Mouse (Mus musculus) stomach, embryonic 14.5 days (tissue): ENCODE measurements around the gene Pld4. TPM values are rescaled to one million over a fixed set of nuclear protein-coding genes. Genes with fewer than 3 reads are reported as not detected.
A peak's percentile ranks its signal among the peaks of the same experiment; 100 is the strongest.

Experiments
- ATAC-seq: fragments of 200-750 bp; cut with Nextera tagmentation; 2 replicates; pipeline ENCODE4 v1.8.0; 2017; ENCODE audit warnings: low read depth, moderate TSS enrichment; ENCODE audit not compliant: insufficient number of reproducible peaks, insufficient read depth, low FRiP score
- H3K27ac ChIP-seq: fragments of 300-500 bp; sonication (generic); 2 replicates; pipeline ENCODE4 v1.5.1; 2014; ENCODE audit warnings: mild to moderate bottlenecking, low read length, moderate library complexity, mixed read lengths
- H3K27me3 ChIP-seq: fragments of 300-500 bp; sonication (generic); 2 replicates; pipeline ENCODE4 v1.6.1; 2014; ENCODE audit warnings: low read length, control low read depth, mixed read lengths; ENCODE audit not compliant: control insufficient read depth, insufficient read depth
- H3K36me3 ChIP-seq: fragments of 300-500 bp; sonication (generic); 2 replicates; pipeline ENCODE4 v1.6.1; 2014; ENCODE audit warnings: mild to moderate bottlenecking, control low read depth, low read length, moderate library complexity, mixed read lengths; ENCODE audit not compliant: control insufficient read depth, insufficient read depth
- H3K4me1 ChIP-seq: fragments of 300-500 bp; sonication (generic); 2 replicates; pipeline ENCODE4 v1.6.1; 2014; ENCODE audit warnings: low read length, control low read depth, mixed read lengths; ENCODE audit not compliant: control insufficient read depth, insufficient read depth
- H3K4me2 ChIP-seq: fragments of 300-500 bp; sonication (generic); replicated peaks from 2 replicates; pipeline ENCODE4 v1.6.1; 2014; ENCODE audit warnings: low read depth, low read length, control low read depth
- H3K4me3 ChIP-seq: fragments of 300-500 bp; sonication (generic); 2 replicates; pipeline ENCODE4 v1.5.1; 2014; ENCODE audit warnings: low read depth, low read length, control low read depth
- H3K9ac ChIP-seq: fragments of 300-500 bp; sonication (generic); replicated peaks from 2 replicates; pipeline ENCODE4 v1.6.1; 2014; ENCODE audit warnings: low read depth, mild to moderate bottlenecking, control low read depth, low read length, moderate library complexity, mixed read lengths
- H3K9me3 ChIP-seq: fragments of 300-500 bp; sonication (generic); 2 replicates; pipeline ENCODE4 v1.6.1; 2016; ENCODE audit warnings: low read depth, low read length, control low read depth; ENCODE audit not compliant: control insufficient read depth
- WGBS: fragments of 180-500 bp; shearing (Covaris S2); extraction: QIAGEN DNeasy Blood & Tissue Kit; methylation state at CpG from one replicate; pipeline ENCODE4 v1.1.7; 2014; 5-methylcytosine and 5-hydroxymethylcytosine counted together
- polyA plus RNA-seq: library from polyadenylated mRNA; unstranded; fragments of >200 nt; fragmentation: Nextera tagmentation; extraction: Ambion mirVana; gene quantifications from 2 replicates; pipeline ENCODE4 v1.2.1, GENCODE M21; 2014

The Pld4 gene
- polyA plus RNA-seq, 1 experiment from 2014 or later: 13.3 TPM

- Histone ChIP-seq H3K36me3 (no peaks in the 10 kb centered on the region), H3K4me1 (no peaks in the 10 kb centered on the region), H3K4me2 (no peak overlapping the region), H3K27ac (no peak overlapping the region), H3K9me3 (peaks cover 8% of the 10 kb centered on the region; the same call in 1 of the 2 replicates), H3K9ac (no peak overlapping the region), H3K4me3 (no peak overlapping the region), H3K27me3 (no peaks in the 10 kb centered on the region)
- ATAC-seq: no peak
- WGBS: 95% methylated on average over 10 of the region's 10 CpGs
Measured at GRCm38 (mm10) chr12:112774481-112774880, 14.0 kb downstream of the Pld4 start.

- Histone ChIP-seq H3K36me3 (no peaks in the 10 kb centered on the region), H3K9ac (no peak overlapping the region), H3K27me3 (no peaks in the 10 kb centered on the region), H3K4me3 (no peak overlapping the region), H3K4me1 (peaks cover 34% of the 10 kb centered on the region), H3K4me2 (no peak overlapping the region), H3K9me3 (no peaks in the 10 kb centered on the region), H3K27ac (no peak overlapping the region)
- WGBS: 68% methylated on average over 8 of the region's 8 CpGs
- ATAC-seq: no peak
Measured at GRCm38 (mm10) chr12:112791026-112791425, 30.6 kb downstream of the Pld4 start.

GRCm38 (mm10) chr12:112793601-112794355, 33.3 kb downstream of the Pld4 start:
- Histone ChIP-seq H3K27me3 (no peaks in the 10 kb centered on the region), H3K4me3 (no peak overlapping the region), H3K4me1 (peaks cover 62% of the 10 kb centered on the region), H3K4me2 (peak overlapping the region; percentile 14; the same call in 1 of the 2 replicates), H3K27ac (peak overlapping the region; percentile 67), H3K9me3 (no peaks in the 10 kb centered on the region), H3K36me3 (no peaks in the 10 kb centered on the region), H3K9ac (no peak overlapping the region)
- ATAC-seq: no peak
- WGBS: 55% methylated on average over 13 of the region's 13 CpGs

- Histone ChIP-seq H3K27me3 (no peaks in the 10 kb centered on the region), H3K9me3 (no peaks in the 10 kb centered on the region), H3K36me3 (no peaks in the 10 kb centered on the region), H3K4me2 (peak overlapping the region; percentile 14; the same call in 1 of the 2 replicates), H3K4me3 (no peak overlapping the region; the same call in 1 of the 2 replicates), H3K4me1 (peaks cover 66% of the 10 kb centered on the region), H3K27ac (peak overlapping the region; percentile 67; the same call in 1 of the 2 replicates), H3K9ac (no peak overlapping the region)
- ATAC-seq: no peak
- 14% methylated on average over 7 of the region's 7 CpGs for WGBS
Measured at GRCm38 (mm10) chr12:112794356-112794816, 33.9 kb downstream of the Pld4 start.

- H3K36me3 ChIP-seq: no peaks in the 10 kb centered on the region
- H3K27ac ChIP-seq: peak overlapping the region; percentile 67; the same call in 1 of the 2 replicates
- H3K9ac ChIP-seq: no peak overlapping the region
- no peak overlapping the region for H3K4me3 ChIP-seq
- peaks cover 66% of the 10 kb centered on the region for H3K4me1 ChIP-seq
- no peaks in the 10 kb centered on the region for H3K27me3 ChIP-seq
- H3K4me2 ChIP-seq: peak overlapping the region; percentile 29
- ATAC-seq: no peak
- WGBS: 90% methylated on average over 5 of the region's 5 CpGs
- no peaks in the 10 kb centered on the region for H3K9me3 ChIP-seq
Measured at GRCm38 (mm10) chr12:112794998-112795397, 34.5 kb downstream of the Pld4 start.

GRCm38 (mm10) chr12:112795466-112796104, 35.1 kb downstream of the Pld4 start:
- Histone ChIP-seq H3K9ac (no peak overlapping the region), H3K4me3 (0 out of 2 replicates have a peak overlapping the region, but pooled peaks have one; percentile 8)

GRCm38 (mm10) chr12:112796551-112797510, 36.4 kb downstream of the Pld4 start:
- no peaks in the 10 kb centered on the region for H3K36me3 ChIP-seq
- no peaks in the 10 kb centered on the region for H3K9me3 ChIP-seq
- H3K27me3 ChIP-seq: 0 out of 2 replicates have a peak, but pooled peaks cover 6% of the 10 kb centered on the region
- no peak for ATAC-seq
- H3K4me3 ChIP-seq: no peak overlapping the region
- H3K9ac ChIP-seq: no peak overlapping the region
- 35% methylated on average over 17 of the region's 17 CpGs for WGBS
- peaks cover 70% of the 10 kb centered on the region for H3K4me1 ChIP-seq
- no peak overlapping the region for H3K4me2 ChIP-seq
- 0 out of 2 replicates have a peak overlapping the region, but pooled peaks have one; percentile 10 for H3K27ac ChIP-seq

More at GRCm38 (mm10) chr12:112795466-112796104, 35.1 kb downstream of the Pld4 start:
- H3K4me2 ChIP-seq: peak overlapping the region; percentile 29
- ATAC-seq: peak; percentile 68
- no peaks in the 10 kb centered on the region for H3K9me3 ChIP-seq
- 37% methylated on average over 18 of the region's 18 CpGs for WGBS
- H3K27me3 ChIP-seq: no peaks in the 10 kb centered on the region
- H3K4me1 ChIP-seq: peaks cover 66% of the 10 kb centered on the region
- H3K27ac ChIP-seq: peak overlapping the region; percentile 39; the same call in 1 of the 2 replicates
- H3K36me3 ChIP-seq: no peaks in the 10 kb centered on the region
